Mouse (Mus musculus) gastrocnemius, adult 18-20 months (tissue): ENCODE results near the gene Pxmp4. TPM values are rescaled to one million over a fixed set of nuclear protein-coding genes. Genes with fewer than 3 reads are reported as not detected.

Experiments used
- DNase-seq: peaks from one replicate; pipeline ENCODE4 v3.0.0; 2021; ENCODE audit warnings: low spot score
- total RNA-seq, 2 experiments: library from RNA; stranded (reverse); gene quantifications; 2 replicates each; pipeline ENCODE4 v1.2.3; 2021

Pxmp4 gene
- total RNA-seq, 2 experiments from 2014 or later, result 12.3 to 14.1 TPM

DNA sequence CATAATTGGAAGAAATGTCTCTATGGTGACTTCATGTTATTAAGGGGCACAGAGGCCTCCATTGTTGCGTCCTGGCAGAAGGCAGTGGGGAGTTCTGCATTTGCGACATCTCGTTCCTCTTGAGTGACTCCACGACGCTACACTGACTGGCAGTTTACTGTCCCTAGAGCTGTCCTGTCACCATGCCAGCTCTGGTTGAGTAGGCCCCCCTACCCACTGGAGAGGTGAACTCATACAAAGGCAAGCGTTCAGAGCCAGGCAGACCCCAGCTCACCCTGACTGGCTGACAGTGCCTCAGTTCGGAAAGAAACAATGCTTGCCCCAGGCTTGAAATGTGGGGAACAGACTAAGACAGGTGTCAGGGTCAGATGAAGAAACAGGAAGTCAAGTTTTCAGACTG is 29.2 kb downstream of the Pxmp4 start:
- DNase-seq, result no peak

DNA sequence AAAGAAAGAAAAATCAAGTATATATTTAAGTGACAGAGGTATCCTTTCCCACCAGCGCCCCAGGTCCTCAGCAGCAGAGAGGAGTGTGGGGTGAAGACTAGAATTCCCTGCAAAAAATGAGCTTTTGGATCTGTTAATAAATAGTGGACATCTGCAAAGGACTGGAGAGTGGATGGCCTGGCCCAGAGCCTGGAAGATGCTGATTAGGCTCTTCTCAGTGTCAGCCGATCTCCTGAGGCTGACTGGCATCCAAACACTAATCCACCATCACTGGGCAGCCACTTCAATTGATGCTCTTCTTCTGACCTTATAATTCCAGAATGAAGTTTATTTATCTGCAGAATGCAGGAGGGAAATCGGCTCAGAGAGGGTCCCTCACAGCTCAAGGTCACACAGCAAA is 30.5 kb downstream of the Pxmp4 start:
- DNase-seq, result no peak

GRCm38 (mm10) chr2:154571976-154572375 is 31.5 kb downstream of the Pxmp4 start:
- no peak for DNase-seq

- no peak for DNase-seq
These were observed 32.2 kb downstream of the Pxmp4 start for GRCm38 (mm10) chr2:154571266-154571665.

DNA sequence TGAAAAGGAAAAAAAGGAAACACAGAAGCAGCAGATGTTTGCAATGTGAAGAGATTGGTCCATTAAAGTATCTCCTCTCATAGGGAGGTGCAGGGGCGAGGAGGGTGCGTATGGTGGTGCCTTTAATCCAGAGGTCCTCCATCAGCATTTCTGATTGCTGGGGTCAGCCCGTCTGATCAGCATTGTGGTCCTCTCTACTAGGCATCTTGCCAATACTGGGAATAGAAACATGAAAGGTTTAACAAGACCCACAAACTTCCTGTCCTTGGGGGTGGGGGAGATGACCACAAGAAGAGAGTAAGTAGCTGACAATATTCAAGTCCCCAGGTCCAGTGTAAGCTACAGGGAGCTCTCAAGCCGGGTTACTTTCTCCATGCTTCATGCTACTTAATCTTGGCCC is 32.8 kb downstream of the Pxmp4 start:
- DNase-seq, result no peak

GRCm38 (mm10) chr2:154569836-154570286 is 33.6 kb downstream of the Pxmp4 start, which contains the start of gene E2f1:
Gene E2f1, minus strand, starts transcription at chr2:154569892.
- DNase-seq, result peak; percentile 93

GRCm38 (mm10) chr2:154569071-154569748 is 34.3 kb downstream of the Pxmp4 start:
- DNase-seq, result no peak

GRCm38 (mm10) chr2:154568329-154569070 is 35.0 kb downstream of the Pxmp4 start:
- DNase-seq, result no peak

GRCm38 (mm10) chr2:154567766-154568165 is 35.7 kb downstream of the Pxmp4 start:
- DNase-seq, result no peak

DNA sequence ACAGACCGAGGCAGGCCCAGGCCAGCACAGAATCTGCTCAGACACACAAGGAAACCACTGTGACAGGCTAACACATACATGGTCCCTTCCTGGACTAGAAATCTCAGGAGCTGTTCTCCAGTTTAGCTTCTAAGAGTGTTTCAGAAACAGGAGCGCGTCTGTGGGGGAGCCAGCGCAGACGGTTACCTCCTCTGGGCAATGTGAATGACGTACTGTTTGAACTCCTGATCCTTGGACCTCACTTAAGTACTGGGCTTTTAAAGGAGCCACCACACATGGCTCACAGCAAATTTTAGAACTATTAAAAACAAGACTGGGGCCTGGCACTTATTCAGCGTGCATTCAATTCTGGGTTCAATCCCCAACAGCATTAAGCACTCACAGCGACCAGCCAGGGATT is 36.9 kb downstream of the Pxmp4 start:
- no peak for DNase-seq

DNA sequence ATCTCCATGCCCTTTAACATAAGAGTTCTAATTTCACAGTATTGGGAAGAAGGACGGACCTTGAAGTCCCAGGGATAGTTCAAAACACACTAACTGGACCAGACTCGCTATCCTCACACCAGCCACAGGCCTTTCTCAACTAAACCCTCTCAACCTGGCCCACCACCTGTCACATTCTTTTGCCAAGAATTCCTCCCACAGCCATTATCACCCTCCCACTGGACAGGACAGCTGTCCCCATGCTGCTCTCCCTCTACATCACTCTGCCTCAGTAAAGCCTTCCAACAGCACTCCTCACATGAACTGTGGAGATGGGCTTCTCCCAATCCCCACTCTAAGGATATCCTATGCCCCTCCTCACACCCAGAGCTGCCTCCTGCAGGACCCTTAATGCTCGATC is 37.9 kb downstream of the Pxmp4 start:
- no peak for DNase-seq

GRCm38 (mm10) chr2:154563612-154564170 is 39.8 kb downstream of the Pxmp4 start:
- no peak for DNase-seq

DNA sequence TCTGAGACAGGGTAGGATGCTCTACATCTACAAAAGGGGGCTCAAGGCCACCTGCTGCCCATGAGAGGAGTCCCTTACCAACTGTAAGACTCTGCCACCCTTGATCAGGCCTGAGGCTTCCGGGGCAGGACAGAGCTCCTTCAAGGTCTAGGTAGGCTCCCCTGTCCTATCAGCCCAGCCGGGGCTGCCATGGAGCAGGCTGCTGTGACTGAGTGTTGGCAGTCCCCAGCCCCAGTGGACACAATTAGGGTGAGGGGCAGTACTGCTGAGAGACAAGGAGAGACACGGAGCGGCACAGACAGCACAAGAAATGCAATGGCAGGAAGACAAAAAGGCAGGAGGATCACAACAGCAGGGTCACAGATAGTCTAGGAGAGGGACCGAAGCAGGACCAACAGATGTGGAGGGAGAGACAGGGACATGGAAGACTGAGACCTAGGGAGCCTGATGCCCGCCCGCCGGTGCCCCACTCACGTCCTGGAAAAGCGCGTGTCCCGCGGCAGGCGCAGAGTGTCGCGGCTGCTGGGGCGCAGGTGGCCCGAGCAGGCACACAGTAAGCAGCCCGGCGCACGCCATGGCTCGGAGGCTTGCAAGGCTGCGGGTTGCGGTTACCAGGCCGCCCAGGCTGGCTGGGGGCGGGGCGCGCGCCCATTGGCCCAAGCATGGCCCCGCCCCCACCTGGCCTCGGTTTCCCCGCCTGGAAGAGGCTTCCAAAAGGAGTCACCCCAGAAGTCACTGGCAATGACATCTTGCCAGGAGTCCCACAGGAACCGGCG is 45.1 kb downstream of the Pxmp4 start, which contains the start of gene Necab3:
Gene Necab3 (minus strand): TSS at position 627 of the 776 bp plus-strand sequence.
- DNase-seq, result peak; percentile 37

DNA sequence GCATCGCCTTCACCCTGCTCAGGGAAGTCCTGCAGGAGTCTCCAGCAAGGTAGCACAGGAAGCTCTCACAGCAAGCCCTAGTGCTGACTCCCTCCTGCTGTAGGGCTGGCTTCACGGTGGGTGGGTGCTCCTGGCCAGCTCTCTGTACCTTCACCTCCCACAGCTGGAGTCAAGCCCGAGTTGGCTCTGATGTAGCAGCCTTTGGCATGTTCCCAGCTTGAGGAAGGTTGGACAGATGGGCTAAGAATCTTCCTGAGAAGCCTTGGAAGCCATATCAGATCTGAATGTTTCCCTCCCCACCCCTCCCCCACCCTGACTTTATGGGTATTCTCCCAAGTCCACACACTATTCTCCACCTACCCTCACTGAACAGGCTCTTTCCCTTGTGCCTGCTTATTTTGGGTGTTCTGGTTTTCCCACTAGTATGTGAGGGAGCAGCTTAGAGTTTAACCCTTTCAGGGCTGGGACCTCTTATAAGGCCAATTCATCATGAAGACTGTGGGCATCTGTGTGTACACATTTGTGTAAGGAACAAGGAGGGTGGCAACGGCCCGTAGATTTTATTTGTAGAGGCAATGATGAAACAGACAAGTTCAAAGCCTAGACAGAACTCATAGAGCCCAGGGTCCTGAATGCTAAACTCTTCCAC is 46.2 kb downstream of the Pxmp4 start:
- DNase-seq, result no peak

DNA sequence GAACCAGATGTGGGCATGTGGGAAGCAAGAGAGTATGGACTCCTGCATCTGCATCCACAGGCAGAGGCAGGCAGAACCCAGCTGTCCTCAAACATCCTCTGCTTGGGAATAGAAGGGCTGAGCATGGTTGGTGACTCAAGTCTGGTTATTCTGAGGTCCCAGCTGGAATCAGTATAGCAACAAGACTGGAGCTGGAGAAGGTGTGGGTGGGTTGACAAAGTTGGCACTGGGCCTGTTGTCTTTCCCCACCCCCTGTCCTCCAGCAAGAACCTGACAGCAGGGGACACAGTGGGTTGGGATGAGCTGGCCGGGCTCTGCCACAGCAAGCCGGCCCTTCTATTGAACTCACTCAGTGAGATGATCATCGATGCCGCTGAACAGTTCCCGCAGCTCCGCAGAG is 48.3 kb downstream of the Pxmp4 start:
- no peak for DNase-seq

DNA sequence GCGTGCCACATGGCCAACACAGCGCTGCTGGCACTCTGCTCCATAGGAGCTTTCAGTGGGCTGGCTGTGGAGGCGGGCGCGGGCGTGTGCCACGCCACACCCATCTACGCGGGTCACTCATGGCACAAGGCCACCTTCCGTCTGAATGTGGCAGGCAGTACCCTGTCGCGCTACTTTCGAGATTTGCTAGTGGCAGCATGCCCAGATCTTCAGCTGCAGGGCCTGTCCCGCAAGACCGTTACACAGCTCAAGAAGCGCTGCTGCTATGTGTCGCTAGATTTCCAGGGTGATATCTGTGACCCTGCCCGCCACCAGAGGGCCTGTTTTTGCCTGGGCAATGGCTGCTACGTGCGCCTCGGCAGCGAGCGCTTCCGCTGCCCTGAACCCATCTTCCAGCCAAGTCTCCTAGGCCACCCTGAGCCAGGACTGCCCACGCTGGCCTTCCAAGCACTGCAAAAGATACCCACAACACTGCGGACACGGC is 51.0 kb downstream of the Pxmp4 start:
- peak; percentile 79 for DNase-seq

DNA sequence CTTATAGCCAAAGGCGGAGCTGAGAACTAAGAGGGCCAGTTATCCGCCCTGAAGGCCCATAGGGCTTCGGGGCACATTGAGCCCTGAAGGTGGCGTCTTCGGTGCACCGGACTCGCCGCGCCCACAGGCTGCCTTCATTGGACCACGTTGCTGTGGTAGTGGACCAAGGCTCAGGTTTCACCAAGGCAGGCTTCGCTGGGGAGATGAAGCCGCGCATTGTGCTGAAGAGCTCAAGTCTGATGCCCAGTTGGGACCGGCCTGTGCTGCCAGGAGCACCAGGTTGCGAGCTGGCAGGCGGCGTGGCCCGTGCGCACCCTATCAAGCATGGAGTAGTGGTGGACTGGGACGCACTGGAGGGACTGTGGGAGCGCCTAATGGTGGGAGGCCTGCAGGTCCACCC is 51.6 kb downstream of the Pxmp4 start:
- no peak for DNase-seq

- no peak for DNase-seq
These were observed 52.0 kb downstream of the Pxmp4 start, which contains the start of gene Actl10 for GRCm38 (mm10) chr2:154551476-154551875. Gene Actl10, plus strand, starts transcription at chr2:154551776.

DNA sequence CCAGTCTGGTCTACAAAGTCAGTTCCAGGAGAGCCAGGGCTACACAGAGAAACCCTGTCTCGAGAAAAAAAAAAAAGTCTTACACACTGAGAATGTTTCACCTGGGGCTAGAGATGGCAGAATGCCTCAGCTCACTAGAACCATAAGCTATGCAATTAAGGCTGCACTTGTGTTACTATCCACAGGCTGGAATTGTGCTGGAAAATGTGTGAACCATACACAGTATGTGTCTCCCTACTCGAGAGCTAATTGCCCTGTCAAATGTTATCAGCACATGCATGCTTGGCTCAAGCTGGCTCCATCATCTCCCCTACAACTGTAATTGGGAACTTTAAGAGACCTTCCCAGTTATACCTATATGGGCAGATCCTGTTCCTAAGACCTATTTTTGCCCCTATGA is 52.6 kb downstream of the Pxmp4 start:
- DNase-seq, result no peak

GRCm38 (mm10) chr2:154549886-154550189 is 53.7 kb downstream of the Pxmp4 start:
- DNase-seq, result no peak
